Comparison of ENCODE assay signal across 11 mouse cellular contexts in genomic region chr6:90597592-90597991, GRCm38 (mm10). TPM values are rescaled to one million over a fixed set of nuclear protein-coding genes. Genes with fewer than 3 reads are reported as not detected.
DNase-seq lines count a peak whose midpoint lies in the region; ATAC-seq and TF ChIP-seq lines count a peak whose summit lies in the region.
"Had no signal": no experiment of that assay in that cellular context is flagged by ENCODE, and none has a peak within 500 bp of the region (broad histone marks: within the 10 kb centered on the region; RNA-seq: fewer than 3 reads in every experiment).

No protein-coding gene starts in this region.

- no peak for TF ChIP-seq POLR2A in heart, adult 2 months (IDR thresholded peaks at IDR 0.05; ENCODE audit: insufficient read depth, low read depth, low read length)
- TF ChIP-seq POLR2A in testis, adult 2 months (IDR thresholded peaks at IDR 0.05; ENCODE audit: control insufficient read depth, low read depth, low read length), result no peak
- no peak for TF ChIP-seq POLR2A in thymus, adult 2 months (IDR thresholded peaks at IDR 0.05; ENCODE audit: control insufficient read depth, extremely low read depth, insufficient read depth, low read length, poor library complexity)

- H3K79me2 ChIP-seq in heart, adult 2 months (replicated peaks; ENCODE audit: control insufficient read depth, insufficient read depth, low read length), result no peaks in the 10 kb centered on the region

- H3K27me3 ChIP-seq in heart, adult 2 months (ENCODE audit: control insufficient read depth, insufficient read depth, low read length), result no peaks in the 10 kb centered on the region
- H3K27me3 ChIP-seq in testis, adult 2 months (ENCODE audit: control insufficient read depth, insufficient read depth, low read length), result no peaks in the 10 kb centered on the region
- H3K27me3 ChIP-seq in thymus, adult 2 months (ENCODE audit: control insufficient read depth, insufficient read depth, low read length), result no peaks in the 10 kb centered on the region
- H3K27me3 ChIP-seq: embryonic facial prominence, embryonic 13.5 days had no signal

- H3K36me3 ChIP-seq in heart, adult 2 months (ENCODE audit: control insufficient read depth, insufficient read depth, low read length), result no peaks in the 10 kb centered on the region
- H3K36me3 ChIP-seq in testis, adult 2 months (ENCODE audit: control insufficient read depth, insufficient read depth, low read length), result no peaks in the 10 kb centered on the region
- no peaks in the 10 kb centered on the region for H3K36me3 ChIP-seq in thymus, adult 2 months (ENCODE audit: control insufficient read depth, insufficient read depth, low read length)
- H3K36me3 ChIP-seq: embryonic facial prominence, embryonic 13.5 days had no signal

- no peak overlapping the region for H3K27ac ChIP-seq in heart, adult 2 months
- no peak overlapping the region for H3K27ac ChIP-seq in testis, adult 2 months (ENCODE audit: control insufficient read depth, insufficient read depth, low read depth, low read length)
- no peak overlapping the region for H3K27ac ChIP-seq in thymus, adult 2 months (ENCODE audit: control insufficient read depth, insufficient read depth, low read length)
- H3K27ac ChIP-seq: embryonic facial prominence, embryonic 13.5 days; kidney, postnatal 0 days; liver, embryonic 14.5 days had no signal

- no peak overlapping the region for H3K9ac ChIP-seq in heart, adult 2 months (ENCODE audit: low read depth, low read length)
- H3K9ac ChIP-seq: embryonic facial prominence, embryonic 13.5 days; liver, embryonic 14.5 days had no signal

- no peak for TF ChIP-seq CTCF in heart, adult 2 months (IDR thresholded peaks at IDR 0.05)
- TF ChIP-seq CTCF in testis, adult 2 months (IDR thresholded peaks at IDR 0.05; ENCODE audit: control insufficient read depth, insufficient read depth, insufficient replicate concordance, low read depth, low read length), result no peak
- no peak for TF ChIP-seq CTCF in thymus, adult 2 months (IDR thresholded peaks at IDR 0.05; ENCODE audit: borderline replicate concordance, control insufficient read depth, extremely low read depth, insufficient read depth, low read length, poor library complexity)

- DNase-seq in heart, adult 2 months, result peak; percentile 55 to 75
- no peak for DNase-seq in heart, postnatal 25 days (ENCODE audit: low spot score)
- no peak for DNase-seq in testis, postnatal 14 days (ENCODE audit: low spot score)
- peak; percentile 39 for DNase-seq in right cerebral cortex, postnatal 4 days
- no peak for DNase-seq in T-cell, adult 2 months (ENCODE audit: low spot score)
- no peak for DNase-seq in thymus, adult 2 months

- 49% methylated on average over 2 of the region's 2 CpGs for WGBS in heart, adult 2 months
- WGBS in thymus, adult 2 months, result 63% methylated on average over 2 of the region's 2 CpGs

- no peak overlapping the region for H3K4me3 ChIP-seq in heart, adult 2 months
- peak overlapping the region; percentile 56 for H3K4me3 ChIP-seq in testis, adult 2 months (ENCODE audit: control insufficient read depth, low read depth, low read length)
- no peak overlapping the region for H3K4me3 ChIP-seq in thymus, adult 2 months (ENCODE audit: control insufficient read depth, insufficient read depth, low read length)
- H3K4me3 ChIP-seq: embryonic facial prominence, embryonic 13.5 days had no signal

- peaks cover 2% of the 10 kb centered on the region; the same call in 1 of the 2 replicates for H3K4me1 ChIP-seq in heart, adult 2 months (ENCODE audit: control insufficient read depth, insufficient read depth, low read length)
- H3K4me1 ChIP-seq in testis, adult 2 months (ENCODE audit: control insufficient read depth, insufficient read depth, low read length), result no peaks in the 10 kb centered on the region; the same call in 1 of the 2 replicates
- H3K4me1 ChIP-seq in thymus, adult 2 months (replicated peaks; ENCODE audit: control insufficient read depth, insufficient read depth, low read length), result no peaks in the 10 kb centered on the region
- H3K4me1 ChIP-seq: embryonic facial prominence, embryonic 13.5 days had no signal

- no peak for TF ChIP-seq EP300 in heart, adult 2 months (IDR thresholded peaks at IDR 0.05; ENCODE audit: insufficient read depth, low read depth, low read length)

- peak; percentile 67 for ATAC-seq in granulocyte monocyte progenitor cell, adult 5-6 weeks (replicated peaks; ENCODE audit: poor library complexity, severe bottlenecking)

- intact Hi-C loops in heart, adult 2 months (cut with DNase I), result no loop called here
- intact Hi-C loops in heart, postnatal 25 days (cut with DNase I), result no loop called here

RNA-seq across cellular contexts. Expression of gene Slc41a3, which starts 6.9 kb away (rescaled TPM):
- total RNA-seq in heart, adult 2 months (2021), result 100 to 1,000 TPM in 1 of 2 experiments, 10 to 100 TPM in 1; 91.9 to 139 TPM
- polyA plus RNA-seq in heart, adult 2 months (2012; rRNA removed), result 100 and 128 TPM in 2 replicates
- total RNA-seq in heart, postnatal 25 days (2021), result 100 to 1,000 TPM in 1 of 2 experiments, 10 to 100 TPM in 1; 51.0 to 103 TPM
- 73.3 and 79.5 TPM in 2 replicates for polyA plus RNA-seq in testis, adult 2 months (2012; rRNA removed)
- total RNA-seq in granulocyte monocyte progenitor cell, adult 5-6 weeks (2014; fragmentation: Nextera tagmentation), result 2.9 and 5.5 TPM in 2 replicates
- total RNA-seq in granulocyte monocyte progenitor cell, adult 5-6 weeks (2017), result 1.9 and 2.3 TPM in 2 replicates
- polyA plus RNA-seq in thymus, adult 2 months (2012; rRNA removed), result 9.6 and 12.3 TPM in 2 replicates

Comparison
In these comparisons a context has a peak if more than half of its experiments do, and no peak if none do; other contexts are left out.
1. DNase-seq: peak in heart, adult 2 months (2 of 2) and right cerebral cortex, postnatal 4 days (single experiment); none in heart, postnatal 25 days (single experiment), testis, postnatal 14 days (single experiment), T-cell, adult 2 months (single experiment) and thymus, adult 2 months (single experiment).
2. RNA of gene Slc41a3, which starts 6.9 kb away (total RNA-seq): 91.9 to 139 TPM in heart, adult 2 months and 51.0 to 103 TPM in heart, postnatal 25 days; 1.9 to 5.5 TPM in granulocyte monocyte progenitor cell, adult 5-6 weeks; every median in the first group is over 4 times any median in the second.